Mouse (Mus musculus) olfactory bulb, adult 2 months (tissue): Measurements from ENCODE around the gene Aldh4a1.

Experiments used
- CTCF ChIP-seq: fragments of 200-500 bp; IDR thresholded peaks from 2 replicates; pipeline ENCODE4 v1.5.1; 2012; ENCODE audit warnings: low read depth, mild to moderate bottlenecking, low read length, moderate library complexity; ENCODE audit not compliant: insufficient read depth
- POLR2A ChIP-seq: fragments of 200-500 bp; IDR thresholded peaks from 2 replicates; pipeline ENCODE4 v1.6.1; 2012; ENCODE audit warnings: mild to moderate bottlenecking, low read depth, low read length, moderate library complexity; ENCODE audit not compliant: insufficient read depth

DNA sequence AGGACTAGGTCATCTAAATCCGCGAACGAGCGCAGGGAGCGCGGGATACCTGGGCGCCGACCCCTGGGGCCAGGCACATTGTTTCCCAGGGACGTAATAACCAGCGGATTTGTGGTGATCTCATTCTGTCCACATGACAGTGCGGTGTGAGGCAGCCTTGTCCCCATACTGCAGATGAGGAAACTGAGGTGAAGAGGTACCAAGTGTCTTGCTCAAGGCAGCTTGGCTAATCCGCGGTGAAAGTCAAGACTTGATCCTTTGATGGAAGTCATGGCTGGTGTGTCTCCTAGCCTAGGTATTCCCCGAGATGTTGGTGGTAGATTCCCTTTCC lies 47.0 kb upstream of the Aldh4a1 start:
- no peak for TF ChIP-seq CTCF
- TF ChIP-seq POLR2A: no peak
